Mouse (Mus musculus) neural tube, embryonic 11.5 days (tissue): Measurements from ENCODE around the gene Caln1. TPM values are rescaled to one million over a fixed set of nuclear protein-coding genes. Genes with fewer than 3 reads are reported as not detected.
A peak's percentile ranks its signal among the peaks of the same experiment; 100 is the strongest.

Experiments
- ATAC-seq: fragments of 200-750 bp; cut with Nextera tagmentation; 2 replicates; pipeline ENCODE4 v1.8.0; 2017; ENCODE audit warnings: moderate number of reproducible peaks, mild to moderate bottlenecking, moderate TSS enrichment, moderate library complexity; ENCODE audit not compliant: insufficient read depth, low FRiP score, low TSS enrichment
- DNase-seq: peaks from one replicate; pipeline ENCODE4 v3.0.0-alpha.2; 2015; ENCODE audit warnings: low spot score
- H3K27ac ChIP-seq: fragments of 300-500 bp; sonication (generic); 2 replicates; pipeline ENCODE4 v1.5.1; 2014; ENCODE audit warnings: low read depth, mild to moderate bottlenecking, low read length
- H3K27me3 ChIP-seq: fragments of 300-500 bp; sonication (generic); 2 replicates; pipeline ENCODE4 v1.6.1; 2014; ENCODE audit warnings: mild to moderate bottlenecking, low read length, mixed read lengths; ENCODE audit not compliant: control insufficient read depth, insufficient read depth
- H3K36me3 ChIP-seq: fragments of 300-500 bp; sonication (generic); 2 replicates; pipeline ENCODE4 v1.6.1; 2014; ENCODE audit warnings: mild to moderate bottlenecking, low read length, moderate library complexity, mixed read lengths; ENCODE audit not compliant: control insufficient read depth, insufficient read depth
- H3K4me1 ChIP-seq: fragments of 300-500 bp; sonication (generic); 2 replicates; pipeline ENCODE4 v1.6.1; 2014; ENCODE audit warnings: low read length, mixed read lengths; ENCODE audit not compliant: control insufficient read depth, insufficient read depth
- H3K4me2 ChIP-seq: fragments of 300-500 bp; sonication (generic); 2 replicates; pipeline ENCODE4 v1.6.1; 2014; ENCODE audit warnings: low read depth, mild to moderate bottlenecking, moderate library complexity
- H3K4me3 ChIP-seq: fragments of 300-500 bp; sonication (generic); 2 replicates; pipeline ENCODE4 v1.5.1; 2014; ENCODE audit warnings: low read depth, low read length
- H3K9ac ChIP-seq: fragments of 300-500 bp; sonication (generic); 2 replicates; pipeline ENCODE4 v1.6.1; 2014; ENCODE audit warnings: mild to moderate bottlenecking, low read length
- H3K9me3 ChIP-seq: fragments of 300-500 bp; sonication (generic); 2 replicates; pipeline ENCODE4 v1.6.1; 2016; ENCODE audit warnings: low read length; ENCODE audit not compliant: control insufficient read depth
- WGBS: fragments of 180-500 bp; shearing (Covaris S2); extraction: QIAGEN DNeasy Blood & Tissue Kit; methylation state at CpG from one replicate; pipeline ENCODE4 v1.1.7; 2014; 5-methylcytosine and 5-hydroxymethylcytosine counted together
- polyA plus RNA-seq: library from polyadenylated mRNA; unstranded; fragments of >200 nt; fragmentation: Nextera tagmentation; extraction: Ambion mirVana; gene quantifications from 2 replicates; pipeline ENCODE4 v1.2.1, GENCODE M21; 2014

Gene Caln1
- polyA plus RNA-seq, 1 experiment from 2014 or later, result 0.41 TPM

- no peak overlapping the region for H3K9ac ChIP-seq
- no peak overlapping the region for H3K27ac ChIP-seq
- no peak overlapping the region for H3K4me3 ChIP-seq
- no peaks in the 10 kb centered on the region for H3K4me1 ChIP-seq
- DNase-seq (peak; percentile 60), ATAC-seq (no peak)
- no peaks in the 10 kb centered on the region for H3K27me3 ChIP-seq
- H3K9me3 ChIP-seq, result no peaks in the 10 kb centered on the region
- H3K4me2 ChIP-seq, result no peak overlapping the region
- H3K36me3 ChIP-seq, result no peaks in the 10 kb centered on the region
- WGBS, result 61% methylated on average over 5 of the region's 5 CpGs
Measured at GRCm38 (mm10) chr5:130862302-130862701, 493.0 kb downstream of the Caln1 start.

DNA sequence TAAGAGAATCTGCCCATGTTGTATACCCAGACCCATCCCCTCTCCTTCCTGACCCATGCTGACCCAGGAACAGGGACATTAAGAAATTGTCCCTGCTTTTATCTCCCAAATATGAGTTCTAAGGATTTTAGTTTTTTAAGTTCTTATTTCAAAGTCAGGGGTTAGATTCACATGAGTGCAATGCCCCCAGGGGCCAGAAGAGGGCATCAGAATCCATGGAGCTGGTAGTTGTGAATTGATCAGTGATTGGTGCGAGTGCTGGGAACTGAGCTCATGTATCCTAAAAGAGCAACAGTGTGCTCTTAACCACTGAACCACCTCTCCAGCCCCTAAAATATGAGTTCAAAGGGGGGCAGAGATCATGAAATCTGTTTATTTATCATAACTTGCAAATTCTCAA, 500.6 kb downstream of the Caln1 start:
- no peak for DNase-seq

GRCm38 (mm10) chr5:130871086-130871485, 501.8 kb downstream of the Caln1 start:
- Histone ChIP-seq H3K9me3 (no peaks in the 10 kb centered on the region), H3K27ac (no peak overlapping the region), H3K4me2 (no peak overlapping the region), H3K27me3 (no peaks in the 10 kb centered on the region), H3K9ac (no peak overlapping the region), H3K36me3 (no peaks in the 10 kb centered on the region), H3K4me3 (no peak overlapping the region), H3K4me1 (no peaks in the 10 kb centered on the region)
- DNase-seq, result no peak
- WGBS, result 65% methylated on average over 8 of the region's 8 CpGs
- ATAC-seq, result no peak

More for the DNA sequence above, 500.6 kb downstream of the Caln1 start:
- WGBS, result 73% methylated on average over 1 of the region's 1 CpGs
- H3K4me1 ChIP-seq, result no peaks in the 10 kb centered on the region
- no peaks in the 10 kb centered on the region for H3K9me3 ChIP-seq
- H3K4me2 ChIP-seq, result no peak overlapping the region
- H3K27ac ChIP-seq, result no peak overlapping the region
- H3K36me3 ChIP-seq, result no peaks in the 10 kb centered on the region
- no peak overlapping the region for H3K9ac ChIP-seq
- no peaks in the 10 kb centered on the region for H3K27me3 ChIP-seq
- ATAC-seq, result no peak
- no peak overlapping the region for H3K4me3 ChIP-seq

DNA sequence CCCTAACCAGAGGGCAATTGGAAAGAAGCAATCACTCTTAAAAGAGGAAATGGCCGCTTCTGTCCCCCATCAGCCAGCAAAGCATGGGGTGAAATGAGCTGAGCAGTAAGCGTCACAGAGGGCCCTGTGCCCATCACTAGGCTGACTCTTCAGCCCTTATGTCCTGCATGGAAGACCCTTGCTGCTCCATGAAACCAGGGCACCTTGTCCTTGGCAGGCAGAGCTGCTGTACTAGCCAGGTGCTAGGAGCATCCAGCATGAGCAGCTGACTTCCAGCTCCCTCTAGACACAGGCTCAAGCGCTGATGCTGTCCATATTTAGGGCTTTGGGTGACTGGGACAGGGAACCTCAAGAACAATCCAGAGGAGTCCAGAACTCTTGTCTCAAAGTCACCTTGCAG, 506.1 kb downstream of the Caln1 start:
- H3K4me3 ChIP-seq, result no peak overlapping the region
- H3K9me3 ChIP-seq, result no peaks in the 10 kb centered on the region
- H3K27me3 ChIP-seq, result no peaks in the 10 kb centered on the region
- no peak overlapping the region for H3K27ac ChIP-seq
- no peak overlapping the region for H3K4me2 ChIP-seq
- no peak for ATAC-seq
- H3K9ac ChIP-seq, result no peak overlapping the region
- DNase-seq, result no peak
- WGBS, result 88% methylated on average over 3 of the region's 3 CpGs
- H3K4me1 ChIP-seq, result no peaks in the 10 kb centered on the region
- H3K36me3 ChIP-seq, result no peaks in the 10 kb centered on the region

GRCm38 (mm10) chr5:130880331-130880730, 511.1 kb downstream of the Caln1 start:
- Histone ChIP-seq H3K9me3 (no peaks in the 10 kb centered on the region), H3K27me3 (no peaks in the 10 kb centered on the region), H3K36me3 (no peaks in the 10 kb centered on the region), H3K27ac (no peak overlapping the region), H3K9ac (no peak overlapping the region), H3K4me2 (no peak overlapping the region), H3K4me1 (no peaks in the 10 kb centered on the region), H3K4me3 (no peak overlapping the region)
- DNase-seq, result no peak
- ATAC-seq, result no peak
- WGBS, result 87% methylated on average over 5 of the region's 5 CpGs

DNA sequence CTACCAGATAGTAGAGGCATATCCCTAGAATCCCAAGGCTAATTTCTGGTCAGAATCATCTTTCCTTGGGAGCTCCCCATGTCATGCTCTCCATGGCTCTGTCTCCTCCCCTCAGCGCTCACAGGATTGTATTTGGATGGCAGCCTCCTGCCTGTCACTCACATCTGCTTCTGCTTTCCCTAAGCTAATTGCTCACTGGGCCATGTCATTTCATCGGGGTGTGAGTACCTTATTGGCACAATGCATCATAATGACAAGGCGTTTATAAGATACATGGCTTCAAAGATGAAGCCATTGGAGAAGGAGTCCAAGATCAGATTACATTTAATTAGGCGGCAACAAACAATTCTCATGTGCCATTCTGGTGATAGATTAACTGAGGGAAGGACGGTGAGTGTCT, 522.5 kb downstream of the Caln1 start:
- Histone ChIP-seq H3K27me3 (no peaks in the 10 kb centered on the region), H3K4me3 (no peak overlapping the region), H3K36me3 (no peaks in the 10 kb centered on the region), H3K27ac (no peak overlapping the region), H3K9ac (no peak overlapping the region), H3K4me1 (no peaks in the 10 kb centered on the region), H3K9me3 (0 out of 2 replicates have a peak, but pooled peaks cover 2% of the 10 kb centered on the region), H3K4me2 (no peak overlapping the region)
- DNase-seq (no peak), ATAC-seq (no peak)
- 70% methylated on average over 5 of the region's 5 CpGs for WGBS

DNA sequence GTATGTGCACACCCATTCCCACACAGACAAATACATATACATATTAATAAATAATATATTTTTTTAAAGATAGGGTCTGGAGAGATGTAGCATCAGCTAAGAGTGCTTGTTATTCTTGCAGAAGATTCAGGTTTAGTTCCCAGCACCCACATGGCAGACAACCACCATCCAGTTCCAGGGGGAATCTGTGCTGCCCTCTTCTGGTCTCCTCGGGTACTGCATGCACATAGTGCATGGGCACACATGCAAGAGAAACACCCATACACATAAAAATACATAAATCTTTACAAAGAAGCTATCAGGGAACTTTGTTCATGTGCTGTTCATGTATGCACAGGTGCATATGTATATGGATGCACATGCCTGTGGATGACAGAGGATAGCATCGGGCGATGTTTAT, 526.7 kb downstream of the Caln1 start:
- Histone ChIP-seq H3K4me3 (no peak overlapping the region), H3K4me1 (no peaks in the 10 kb centered on the region), H3K27ac (no peak overlapping the region), H3K9me3 (0 out of 2 replicates have a peak, but pooled peaks cover 2% of the 10 kb centered on the region), H3K4me2 (no peak overlapping the region), H3K27me3 (no peaks in the 10 kb centered on the region), H3K9ac (no peak overlapping the region), H3K36me3 (no peaks in the 10 kb centered on the region)
- ATAC-seq (no peak), DNase-seq (no peak)
- WGBS, result 91% methylated on average over 3 of the region's 3 CpGs

Other genes starting within 250 kb of the Caln1 start
- gene Kctd7, start 224.6 kb upstream of the Caln1 start, polyA plus RNA-seq, result 7.2 and 8.3 TPM in 2 replicates
- gene Rabgef1, start 197.7 kb upstream of the Caln1 start, polyA plus RNA-seq, result 25.4 and 27.8 TPM in 2 replicates
- gene Tmem248, start 152.4 kb upstream of the Caln1 start, polyA plus RNA-seq, result 32.0 and 35.8 TPM in 2 replicates
- 68.8 and 71.3 TPM in 2 replicates for gene Sbds, start 113.9 kb upstream of the Caln1 start, polyA plus RNA-seq
- gene Tyw1, start 113.8 kb upstream of the Caln1 start, polyA plus RNA-seq, result 33.2 and 34.9 TPM in 2 replicates
- gene A330070K13Rik, start 15.2 kb downstream of the Caln1 start, polyA plus RNA-seq, result not detected in 2 replicates